Mouse (Mus musculus): Measurements from ENCODE around the gene Hoxc9.

DNA sequence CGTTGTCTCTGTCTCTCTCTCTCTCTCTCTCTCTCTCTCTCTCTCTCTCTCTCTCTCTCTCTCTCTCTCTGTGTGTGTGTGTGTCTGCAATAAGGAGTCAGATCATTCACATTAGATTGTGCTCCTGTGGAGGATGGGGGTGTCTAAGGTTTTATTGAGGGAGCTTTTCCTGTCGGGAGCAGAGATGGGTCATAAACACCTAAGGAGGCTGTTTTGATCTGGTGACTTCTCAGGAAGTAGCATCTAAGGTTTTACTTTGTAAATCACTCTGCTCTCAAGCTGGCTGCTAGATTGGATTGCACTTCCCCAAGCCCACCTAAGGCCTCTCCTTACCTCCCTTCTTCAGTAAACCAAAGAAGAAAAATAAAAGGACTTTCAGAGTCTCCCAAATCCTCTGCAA lies 47.9 kb downstream of the Hoxc9 start:
- TF ChIP-seq POLR2A (IDR thresholded peaks at IDR 0.05; ENCODE audit: borderline replicate concordance, low read depth, low read length), result no peak
- TF ChIP-seq CTCF (IDR thresholded peaks at IDR 0.05; ENCODE audit: low read depth, low read length), result no peak

All from bone marrow macrophage, adult 2 months (primary cell).